Mouse (Mus musculus) limb, embryonic 10.5 days (tissue): ENCODE results near the gene Akt3. TPM values are rescaled to one million over a fixed set of nuclear protein-coding genes. Genes with fewer than 3 reads are reported as not detected.

Source experiments
- DNase-seq: peaks from one replicate; pipeline ENCODE4 v3.0.0-alpha.2; 2017; ENCODE audit warnings: low spot score
- H3K27ac ChIP-seq: fragments of 300-500 bp; sonication (generic); 2 replicates; pipeline ENCODE4 v1.5.1; 2016; ENCODE audit warnings: mild to moderate bottlenecking
- H3K27me3 ChIP-seq: fragments of 300-500 bp; sonication (generic); 2 replicates; pipeline ENCODE4 v1.6.1; 2016; ENCODE audit warnings: low read depth, mild to moderate bottlenecking; ENCODE audit not compliant: poor library complexity, severe bottlenecking
- H3K36me3 ChIP-seq: fragments of 300-500 bp; sonication (generic); 2 replicates; pipeline ENCODE4 v1.6.1; 2016; ENCODE audit warnings: mild to moderate bottlenecking, moderate library complexity
- H3K4me1 ChIP-seq: fragments of 300-500 bp; sonication (generic); 2 replicates; pipeline ENCODE4 v1.6.1; 2016
- H3K4me3 ChIP-seq: fragments of 300-500 bp; sonication (generic); 2 replicates; pipeline ENCODE4 v1.5.1; 2016; ENCODE audit warnings: mild to moderate bottlenecking, moderate library complexity
- H3K9me3 ChIP-seq: fragments of 300-500 bp; sonication (generic); replicated peaks from 2 replicates; pipeline ENCODE4 v1.6.1; 2016; ENCODE audit warnings: mild to moderate bottlenecking
- WGBS: fragments of 180-500 bp; shearing (Covaris S2); methylation state at CpG from one replicate; pipeline ENCODE4 v1.1.7; 2016; 5-methylcytosine and 5-hydroxymethylcytosine counted together
- polyA plus RNA-seq: library from polyadenylated mRNA; unstranded; fragments of >200 nt; fragmentation: Nextera tagmentation; extraction: Ambion mirVana; gene quantifications from 2 replicates; pipeline ENCODE4 v1.2.1, GENCODE M21; 2016

Akt3 gene
- polyA plus RNA-seq, 1 experiment from 2014 or later = 7.1 TPM

- Histone ChIP-seq H3K27ac (no peak overlapping the region), H3K4me3 (no peak overlapping the region), H3K4me1 (0 out of 2 replicates have a peak, but pooled peaks cover 3% of the 10 kb centered on the region), H3K27me3 (no peaks in the 10 kb centered on the region), H3K9me3 (no peaks in the 10 kb centered on the region), H3K36me3 (0 out of 2 replicates have a peak, but pooled peaks cover 2% of the 10 kb centered on the region)
- WGBS = 88% methylated on average over 1 of the region's 1 CpGs
- no peak for DNase-seq
Measured at GRCm38 (mm10) chr1:177081957-177082645, 175.9 kb downstream of the Akt3 start.

DNA sequence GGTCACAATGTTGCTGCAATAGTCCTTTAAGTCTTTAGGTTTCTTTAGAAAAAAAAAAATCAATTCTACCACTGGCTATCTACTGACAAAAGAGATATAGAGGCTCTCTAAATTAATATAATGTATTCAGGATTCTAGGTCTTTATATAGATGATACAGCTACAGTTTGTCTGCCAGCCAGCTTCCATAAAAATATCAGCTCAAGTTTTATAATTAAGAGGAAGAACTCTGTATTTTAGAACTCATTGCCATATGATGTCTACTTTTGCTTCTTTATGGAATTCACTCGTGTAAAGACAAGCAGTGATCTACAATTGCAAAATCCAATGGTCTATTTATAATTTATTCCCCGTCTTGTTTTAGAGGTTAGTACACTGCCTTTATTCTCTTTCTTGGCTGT lies 188.8 kb downstream of the Akt3 start:
- no peak overlapping the region for H3K27ac ChIP-seq

GRCm38 (mm10) chr1:177067123-177067646 lies 190.8 kb downstream of the Akt3 start:
- H3K4me1 ChIP-seq = no peaks in the 10 kb centered on the region
- no peak for DNase-seq
- WGBS = 85% methylated on average over 8 of the region's 8 CpGs
- no peak overlapping the region for H3K27ac ChIP-seq
- no peaks in the 10 kb centered on the region for H3K27me3 ChIP-seq
- H3K9me3 ChIP-seq = no peaks in the 10 kb centered on the region
- H3K36me3 ChIP-seq = no peaks in the 10 kb centered on the region
- H3K4me3 ChIP-seq = no peak overlapping the region

More for the DNA sequence above, 188.8 kb downstream of the Akt3 start:
- H3K4me3 ChIP-seq = no peak overlapping the region
- H3K27me3 ChIP-seq = no peaks in the 10 kb centered on the region
- DNase-seq = no peak
- WGBS = 96% methylated on average over 2 of the region's 2 CpGs
- no peaks in the 10 kb centered on the region for H3K9me3 ChIP-seq
- H3K4me1 ChIP-seq = no peaks in the 10 kb centered on the region
- no peaks in the 10 kb centered on the region for H3K36me3 ChIP-seq

DNA sequence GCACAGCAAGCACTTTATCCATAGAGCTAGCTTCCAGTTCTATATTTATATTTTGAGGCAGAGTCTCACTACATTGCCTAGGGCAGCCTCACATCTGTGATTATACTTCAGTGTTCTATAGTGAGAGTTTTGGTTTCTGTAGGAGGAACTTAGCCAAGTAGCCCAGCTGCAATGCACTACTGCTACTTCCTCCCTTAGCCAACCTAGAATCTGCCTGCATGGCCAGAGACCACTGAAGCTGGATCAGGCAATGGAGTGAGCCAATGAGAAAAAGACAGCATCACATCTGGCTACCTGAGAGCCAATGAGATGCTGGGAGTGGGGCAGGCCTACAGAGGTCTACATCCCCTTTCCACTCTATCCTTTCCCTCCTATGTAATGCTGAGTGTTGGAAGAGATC lies 192.3 kb downstream of the Akt3 start:
- Histone ChIP-seq H3K4me1 (no peaks in the 10 kb centered on the region), H3K9me3 (no peaks in the 10 kb centered on the region), H3K27ac (no peak overlapping the region), H3K36me3 (0 out of 2 replicates have a peak, but pooled peaks cover 3% of the 10 kb centered on the region), H3K27me3 (no peaks in the 10 kb centered on the region), H3K4me3 (no peak overlapping the region)
- no peak for DNase-seq

GRCm38 (mm10) chr1:177061761-177062160 lies 196.2 kb downstream of the Akt3 start:
- H3K27me3 ChIP-seq = no peaks in the 10 kb centered on the region
- no peaks in the 10 kb centered on the region for H3K4me1 ChIP-seq
- 0 out of 2 replicates have a peak, but pooled peaks cover 3% of the 10 kb centered on the region for H3K36me3 ChIP-seq
- H3K27ac ChIP-seq = no peak overlapping the region
- H3K4me3 ChIP-seq = no peak overlapping the region
- WGBS = 83% methylated on average over 2 of the region's 2 CpGs
- no peaks in the 10 kb centered on the region for H3K9me3 ChIP-seq
- DNase-seq = no peak

- H3K4me3 ChIP-seq = no peak overlapping the region
- no peaks in the 10 kb centered on the region for H3K4me1 ChIP-seq
- H3K36me3 ChIP-seq = no peaks in the 10 kb centered on the region
- no peak overlapping the region for H3K27ac ChIP-seq
- no peak for DNase-seq
- WGBS = 88% methylated on average over 2 of the region's 2 CpGs
- H3K27me3 ChIP-seq = no peaks in the 10 kb centered on the region
- H3K9me3 ChIP-seq = no peaks in the 10 kb centered on the region
Measured at GRCm38 (mm10) chr1:177054891-177055290, 203.1 kb downstream of the Akt3 start.

DNA sequence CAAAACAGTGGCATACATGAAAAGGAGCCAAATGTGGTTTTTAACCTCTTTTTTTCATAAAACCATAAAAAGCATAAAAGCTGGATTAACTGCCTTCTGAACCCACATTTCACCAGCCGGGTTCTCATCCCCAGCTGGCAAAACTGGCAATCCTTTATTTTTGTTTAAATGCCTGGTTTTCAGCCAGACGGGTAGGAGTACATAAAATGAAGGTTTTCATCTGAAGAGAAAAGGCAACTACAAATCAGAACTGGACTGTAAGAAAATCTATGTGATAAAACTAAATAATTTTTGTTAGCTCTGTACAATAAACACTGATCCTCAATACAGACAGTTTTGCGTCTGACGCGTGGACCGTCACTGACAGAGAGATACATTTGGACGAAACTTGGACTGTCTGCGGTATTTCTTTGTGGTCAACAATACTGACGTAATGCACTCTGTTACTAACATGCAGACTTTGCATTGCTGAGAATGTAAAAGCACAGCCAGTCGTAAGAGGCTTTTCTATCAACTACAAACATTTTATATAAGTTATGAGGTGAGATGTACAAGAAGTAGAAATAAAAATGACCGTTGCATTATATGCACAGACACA lies 206.5 kb downstream of the Akt3 start:
- no peaks in the 10 kb centered on the region for H3K36me3 ChIP-seq
- H3K27me3 ChIP-seq = no peaks in the 10 kb centered on the region
- H3K27ac ChIP-seq = no peak overlapping the region
- DNase-seq = no peak
- H3K9me3 ChIP-seq = no peaks in the 10 kb centered on the region
- no peaks in the 10 kb centered on the region for H3K4me1 ChIP-seq
- 94% methylated on average over 11 of the region's 11 CpGs for WGBS
- no peak overlapping the region for H3K4me3 ChIP-seq

DNA sequence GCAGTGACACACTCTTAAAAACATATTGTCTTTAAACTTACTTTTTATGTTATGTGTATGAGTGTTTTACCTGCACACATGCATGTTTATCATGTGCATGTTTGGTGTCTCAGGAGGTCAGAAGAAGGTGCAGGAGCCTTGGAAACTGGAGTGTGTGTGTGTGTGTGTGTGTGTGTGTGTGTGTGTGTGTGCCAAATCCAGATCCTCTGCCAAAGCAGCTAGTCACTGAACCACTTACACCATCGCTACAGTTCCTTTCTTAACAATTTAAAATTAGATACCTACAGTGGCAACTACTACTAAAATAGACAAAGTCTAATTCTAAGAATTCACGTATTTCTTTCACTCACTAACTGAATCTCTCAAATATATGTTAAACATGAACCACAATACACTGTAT lies 209.2 kb downstream of the Akt3 start:
- DNase-seq = no peak
- 86% methylated on average over 2 of the region's 2 CpGs for WGBS
- H3K27ac ChIP-seq = no peak overlapping the region
- H3K4me1 ChIP-seq = no peaks in the 10 kb centered on the region
- no peaks in the 10 kb centered on the region for H3K36me3 ChIP-seq
- no peaks in the 10 kb centered on the region for H3K9me3 ChIP-seq
- H3K27me3 ChIP-seq = no peaks in the 10 kb centered on the region
- H3K4me3 ChIP-seq = no peak overlapping the region

- no peaks in the 10 kb centered on the region for H3K36me3 ChIP-seq
- no peaks in the 10 kb centered on the region for H3K9me3 ChIP-seq
- H3K4me1 ChIP-seq = no peaks in the 10 kb centered on the region
- H3K27me3 ChIP-seq = no peaks in the 10 kb centered on the region
- no peak for DNase-seq
- WGBS = 87% methylated on average over 2 of the region's 2 CpGs
- no peak overlapping the region for H3K27ac ChIP-seq
- no peak overlapping the region for H3K4me3 ChIP-seq
Measured at GRCm38 (mm10) chr1:177046963-177047362, 211.0 kb downstream of the Akt3 start.

DNA sequence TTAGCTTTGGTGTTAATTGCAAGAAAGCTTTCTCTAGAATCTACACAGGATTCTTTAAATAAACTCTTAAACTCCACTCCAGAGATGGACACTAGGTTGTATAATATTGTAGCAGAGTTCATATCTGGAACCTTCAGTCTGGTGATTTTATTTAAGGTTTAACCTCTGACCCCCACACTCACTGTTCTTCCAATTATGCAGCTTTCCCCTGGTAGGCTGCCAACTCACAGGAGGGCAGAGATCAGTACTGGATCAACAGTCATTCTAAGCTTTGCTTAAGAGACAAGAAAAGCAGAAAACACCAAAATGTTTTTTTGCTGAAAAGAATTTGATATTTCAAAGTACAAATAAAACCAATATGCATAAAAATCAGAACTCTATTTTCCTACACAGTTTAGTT lies 212.1 kb downstream of the Akt3 start:
- Histone ChIP-seq H3K27me3 (no peaks in the 10 kb centered on the region), H3K9me3 (no peaks in the 10 kb centered on the region), H3K27ac (no peak overlapping the region), H3K4me3 (no peak overlapping the region), H3K36me3 (no peaks in the 10 kb centered on the region), H3K4me1 (no peaks in the 10 kb centered on the region)
- no peak for DNase-seq

DNA sequence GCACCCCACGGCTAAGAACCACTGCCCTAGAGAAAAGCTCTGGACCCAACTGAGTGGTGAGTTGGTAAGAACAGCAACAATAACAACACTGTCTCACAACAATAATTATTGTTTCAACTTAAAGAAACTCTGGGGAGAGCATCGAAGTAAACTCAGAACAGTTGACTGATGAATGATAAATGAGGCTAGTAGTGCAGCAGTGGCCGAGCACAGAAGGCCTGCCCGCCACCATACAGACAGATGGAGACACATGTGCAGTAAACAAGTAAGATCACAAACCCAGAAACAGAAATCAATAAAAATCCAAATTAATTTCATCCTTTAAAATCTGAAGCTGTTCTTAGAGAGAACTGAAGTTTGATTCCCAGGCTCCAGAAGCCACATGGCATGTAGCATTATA lies 217.9 kb downstream of the Akt3 start:
- H3K4me1 ChIP-seq = no peaks in the 10 kb centered on the region
- H3K36me3 ChIP-seq = no peaks in the 10 kb centered on the region
- no peak for DNase-seq
- no peaks in the 10 kb centered on the region for H3K27me3 ChIP-seq
- WGBS = 79% methylated on average over 4 of the region's 4 CpGs
- H3K27ac ChIP-seq = no peak overlapping the region
- H3K4me3 ChIP-seq = no peak overlapping the region
- no peaks in the 10 kb centered on the region for H3K9me3 ChIP-seq

- DNase-seq = no peak
Measured at GRCm38 (mm10) chr1:177039093-177039674, 218.8 kb downstream of the Akt3 start.

GRCm38 (mm10) chr1:177038383-177038782 lies 219.6 kb downstream of the Akt3 start:
- no peaks in the 10 kb centered on the region for H3K9me3 ChIP-seq
- no peaks in the 10 kb centered on the region for H3K36me3 ChIP-seq
- no peak overlapping the region for H3K4me3 ChIP-seq
- H3K4me1 ChIP-seq = no peaks in the 10 kb centered on the region
- WGBS = 79% methylated on average over 2 of the region's 2 CpGs
- no peak overlapping the region for H3K27ac ChIP-seq
- DNase-seq = no peak
- H3K27me3 ChIP-seq = no peaks in the 10 kb centered on the region

More at GRCm38 (mm10) chr1:177039093-177039674, 218.8 kb downstream of the Akt3 start:
- Histone ChIP-seq H3K9me3 (no peaks in the 10 kb centered on the region), H3K4me1 (no peaks in the 10 kb centered on the region), H3K4me3 (no peak overlapping the region), H3K27ac (no peak overlapping the region), H3K36me3 (no peaks in the 10 kb centered on the region), H3K27me3 (no peaks in the 10 kb centered on the region)
- WGBS = 93% methylated on average over 6 of the region's 6 CpGs
